14 mouse cellular contexts compared by ENCODE assay signal in the genomic region with DNA sequence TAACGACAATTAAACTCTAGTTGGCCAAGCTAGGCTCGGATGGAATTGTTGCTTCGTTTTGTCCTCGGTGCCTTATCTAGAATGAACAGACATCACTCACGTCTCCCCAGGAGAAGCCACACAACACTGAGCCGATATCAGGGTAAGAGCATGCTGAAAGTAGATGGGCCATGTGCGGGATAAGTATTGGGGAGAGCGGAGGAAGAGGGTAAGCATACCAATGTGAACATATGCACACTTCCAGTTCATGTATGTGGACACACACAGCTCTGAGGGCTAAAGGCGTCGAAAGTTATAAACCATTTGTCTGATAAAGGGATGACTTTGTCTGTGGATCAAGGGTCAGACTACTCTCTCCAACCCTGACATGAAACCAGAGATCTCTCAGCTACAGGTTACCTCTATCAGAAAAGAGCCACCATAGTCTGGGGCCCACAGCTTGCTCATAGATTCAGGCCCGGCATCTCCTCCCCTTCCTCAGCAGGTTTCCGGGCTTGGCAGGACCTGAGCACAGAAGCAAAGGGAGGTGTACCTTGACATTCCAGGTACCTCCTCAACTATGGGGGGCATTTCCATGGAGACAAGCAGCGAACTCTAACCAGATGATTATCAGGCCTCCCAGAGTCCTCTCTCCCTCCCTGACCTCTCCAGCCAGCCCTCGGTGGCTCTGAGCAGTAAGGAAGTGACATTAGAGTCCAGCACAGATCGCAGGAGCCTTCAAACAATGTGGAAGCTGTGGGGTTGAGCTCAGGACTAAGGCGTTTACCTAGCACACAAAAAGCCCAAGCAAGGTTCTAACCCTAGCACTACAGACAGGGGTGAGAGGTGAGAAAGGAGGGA. TPM values are rescaled to one million over a fixed set of nuclear protein-coding genes. Genes with fewer than 3 reads are reported as not detected.
A peak's percentile ranks its signal among the peaks of the same experiment; 100 is the strongest.
DNase-seq lines count a peak whose midpoint lies in the region; ATAC-seq and TF ChIP-seq lines count a peak whose summit lies in the region.
"Had no signal": no experiment of that assay in that cellular context is flagged by ENCODE, and none has a peak within 500 bp of the region (broad histone marks: within the 10 kb centered on the region; RNA-seq: fewer than 3 reads in every experiment).

No protein-coding gene starts in this region.

- no peak overlapping the region for H3K4me2 ChIP-seq in intestine, embryonic 15.5 days (replicated peaks)
- no peak overlapping the region for H3K4me2 ChIP-seq in intestine, postnatal 0 days (replicated peaks; ENCODE audit: low read depth)
- H3K4me2 ChIP-seq: lung, embryonic 15.5 days; midbrain, embryonic 13.5 days had no signal

- no peak overlapping the region for H3K9ac ChIP-seq in intestine, embryonic 15.5 days
- H3K9ac ChIP-seq in intestine, postnatal 0 days (ENCODE audit: low read depth, low read length), result no peak overlapping the region
- H3K9ac ChIP-seq: lung, embryonic 15.5 days; midbrain, embryonic 13.5 days had no signal

- H3K27me3 ChIP-seq in intestine, embryonic 15.5 days (replicated peaks), result no peaks in the 10 kb centered on the region
- H3K27me3 ChIP-seq in intestine, postnatal 0 days (replicated peaks; ENCODE audit: control insufficient read depth, insufficient read depth, low read length), result no peaks in the 10 kb centered on the region
- H3K27me3 ChIP-seq: lung, embryonic 15.5 days; midbrain, embryonic 13.5 days; Patski had no signal

- ATAC-seq in intestine, embryonic 15.5 days, result peak; percentile 74; the same call in 1 of the 2 replicates
- ATAC-seq in intestine, postnatal 0 days, result no peak
- ATAC-seq: midbrain, embryonic 13.5 days; Patski had no signal

- H3K36me3 ChIP-seq in intestine, embryonic 15.5 days, result no peaks in the 10 kb centered on the region
- no peaks in the 10 kb centered on the region for H3K36me3 ChIP-seq in intestine, postnatal 0 days (ENCODE audit: control insufficient read depth, insufficient read depth)
- H3K36me3 ChIP-seq: lung, embryonic 15.5 days; midbrain, embryonic 13.5 days had no signal

- TF ChIP-seq CTCF in intestine, postnatal 0 days (IDR thresholded peaks at IDR 0.05; ENCODE audit: low read depth), result no peak
- TF ChIP-seq CTCF in bone marrow, adult 2 months (IDR thresholded peaks at IDR 0.05; ENCODE audit: control insufficient read depth, insufficient read depth, low read length), result no peak

- H3K27ac ChIP-seq in intestine, embryonic 15.5 days, result no peak overlapping the region
- no peak overlapping the region for H3K27ac ChIP-seq in intestine, postnatal 0 days (ENCODE audit: low read depth, low read length)
- peak overlapping the region; percentile 67 for H3K27ac ChIP-seq in bone marrow, adult 2 months (ENCODE audit: control insufficient read depth, insufficient read depth, low read depth, low read length, poor library complexity)
- H3K27ac ChIP-seq: lung, embryonic 15.5 days; midbrain, embryonic 13.5 days had no signal

- H3K4me3 ChIP-seq in intestine, embryonic 15.5 days (replicated peaks), result no peak overlapping the region
- H3K4me3 ChIP-seq in intestine, postnatal 0 days (ENCODE audit: low read depth, low read length), result no peak overlapping the region
- H3K4me3 ChIP-seq in bone marrow, adult 2 months (replicated peaks; ENCODE audit: control insufficient read depth, low read depth, low read length), result no peak overlapping the region
- H3K4me3 ChIP-seq: lung, embryonic 15.5 days; midbrain, embryonic 13.5 days had no signal

- H3K4me1 ChIP-seq in intestine, embryonic 15.5 days (replicated peaks), result no peaks in the 10 kb centered on the region
- no peaks in the 10 kb centered on the region for H3K4me1 ChIP-seq in intestine, postnatal 0 days (replicated peaks; ENCODE audit: control insufficient read depth, insufficient read depth, low read length)
- peaks cover 2% of the 10 kb centered on the region; the same call in 1 of the 2 replicates for H3K4me1 ChIP-seq in bone marrow, adult 2 months (ENCODE audit: control insufficient read depth, insufficient read depth, low read length)
- H3K4me1 ChIP-seq: lung, embryonic 15.5 days; midbrain, embryonic 13.5 days had no signal

- WGBS in intestine, embryonic 15.5 days, result 82% methylated on average over 16 of the region's 16 CpGs
- WGBS in intestine, postnatal 0 days, result 72% methylated on average over 16 of the region's 16 CpGs
- WGBS in bone marrow, adult 2 months, result 52% methylated on average over 16 of the region's 16 CpGs

- TF ChIP-seq POLR2A in bone marrow, adult 2 months (IDR thresholded peaks at IDR 0.05; ENCODE audit: borderline replicate concordance, control insufficient read depth, low read depth, low read length), result no peak

- DNase-seq in liver, result peak; percentile 82
- DNase-seq in spleen, postnatal 36 days (ENCODE audit: low spot score in 2 of 2), result peak; percentile 34 to 58
- no peak for DNase-seq in lung, postnatal 36 days
- DNase-seq in embryo, embryonic 10 days (ENCODE audit: low spot score), result no peak
- DNase-seq: kidney, adult 9 months; layer of hippocampus, adult 9-11 months; left cerebral cortex, postnatal 4 days had no signal

- no peaks in the 10 kb centered on the region for H3K9me3 ChIP-seq in intestine, embryonic 15.5 days
- H3K9me3 ChIP-seq in intestine, postnatal 0 days (ENCODE audit: control insufficient read depth), result no peaks in the 10 kb centered on the region
- H3K9me3 ChIP-seq: lung, embryonic 15.5 days; midbrain, embryonic 13.5 days had no signal

RNA-seq across cellular contexts. Expression of a gene that starts 10.3 kb away (rescaled TPM):
- polyA plus RNA-seq in intestine, embryonic 15.5 days (2015; fragmentation: Nextera tagmentation; extraction: Ambion mirVana), result 2.3 and 2.8 TPM in 2 replicates
- polyA plus RNA-seq in intestine, postnatal 0 days (2015; fragmentation: Nextera tagmentation; extraction: Ambion mirVana), result 4.1 and 7.4 TPM in 2 replicates
- polyA plus RNA-seq in bone marrow, adult 2 months (2011; ENCODE audit: insufficient read depth, insufficient read length, low replicate concordance, missing spikeins), result 0.92 and 12.0 TPM in 2 replicates

RNA-seq across cellular contexts. Expression of a gene that starts 36.6 kb away (rescaled TPM):
- polyA plus RNA-seq in intestine, embryonic 15.5 days (2015; fragmentation: Nextera tagmentation; extraction: Ambion mirVana), result 21.7 and 21.8 TPM in 2 replicates
- 7.7 and 8.4 TPM in 2 replicates for polyA plus RNA-seq in intestine, postnatal 0 days (2015; fragmentation: Nextera tagmentation; extraction: Ambion mirVana)
- polyA plus RNA-seq in bone marrow, adult 2 months (2011; ENCODE audit: insufficient read depth, insufficient read length, low replicate concordance, missing spikeins), result 7.5 and 10.0 TPM in 2 replicates

RNA-seq across cellular contexts. Expression of a gene that starts 39.7 kb away (rescaled TPM):
- polyA plus RNA-seq in intestine, embryonic 15.5 days (2015; fragmentation: Nextera tagmentation; extraction: Ambion mirVana), result 0.35 and 0.62 TPM in 2 replicates
- 9.9 and 14.1 TPM in 2 replicates for polyA plus RNA-seq in intestine, postnatal 0 days (2015; fragmentation: Nextera tagmentation; extraction: Ambion mirVana)
- 0.70 and 1.1 TPM in 2 replicates for polyA plus RNA-seq in bone marrow, adult 2 months (2011; ENCODE audit: insufficient read depth, insufficient read length, low replicate concordance, missing spikeins)
- polyA plus RNA-seq: C2C12; lung, embryonic 15.5 days; midbrain, embryonic 13.5 days had no signal

RNA-seq across cellular contexts. Expression of a gene that starts 47.9 kb away (rescaled TPM):
- 64.5 and 68.6 TPM in 2 replicates for polyA plus RNA-seq in intestine, embryonic 15.5 days (2015; fragmentation: Nextera tagmentation; extraction: Ambion mirVana)
- polyA plus RNA-seq in intestine, postnatal 0 days (2015; fragmentation: Nextera tagmentation; extraction: Ambion mirVana), result 64.5 and 67.9 TPM in 2 replicates
- polyA plus RNA-seq in bone marrow, adult 2 months (2011; ENCODE audit: insufficient read depth, insufficient read length, low replicate concordance, missing spikeins), result 41.2 and 44.4 TPM in 2 replicates

Comparison
In these comparisons a context has a peak if more than half of its experiments do, and no peak if none do; other contexts are left out.
1. DNase-seq: peak in liver (single experiment) and spleen, postnatal 36 days (2 of 2); none in lung, postnatal 36 days (single experiment) and embryo, embryonic 10 days (single experiment).